Mouse (Mus musculus) heart, adult 2 months (tissue): Measurements from ENCODE around the gene Tbxa2r. TPM values are rescaled to one million over a fixed set of nuclear protein-coding genes. Genes with fewer than 3 reads are reported as not detected.
A peak's percentile ranks its signal among the peaks of the same experiment; 100 is the strongest.

Experiments used
- DNase-seq, 2 experiments: peaks; one replicate each; pipeline ENCODE4 v3.0.0; 2021
- H3K27ac ChIP-seq: fragments of 200-600 bp; 2 replicates; pipeline ENCODE4 v1.8.1; 2022
- H3K27me3 ChIP-seq: fragments of 200-500 bp; 2 replicates; pipeline ENCODE4 v1.6.1; 2012; ENCODE audit warnings: mild to moderate bottlenecking, low read length, inconsistent platforms, mixed read lengths; ENCODE audit not compliant: control insufficient read depth, insufficient read depth
- H3K36me3 ChIP-seq: fragments of 200-500 bp; 2 replicates; pipeline ENCODE4 v1.6.1; 2012; ENCODE audit warnings: low read length, inconsistent platforms; ENCODE audit not compliant: control insufficient read depth, insufficient read depth
- H3K4me1 ChIP-seq: fragments of 200-500 bp; 2 replicates; pipeline ENCODE4 v1.6.1; 2011; ENCODE audit warnings: low read length; ENCODE audit not compliant: control insufficient read depth, insufficient read depth
- H3K4me3 ChIP-seq: fragments of 200-600 bp; 2 replicates; pipeline ENCODE4 v1.8.1; 2022
- H3K79me2 ChIP-seq: fragments of 200-500 bp; replicated peaks from 2 replicates; pipeline ENCODE4 v1.6.1; 2012; ENCODE audit warnings: mild to moderate bottlenecking, inconsistent platforms, low read length, moderate library complexity, mixed read lengths; ENCODE audit not compliant: control insufficient read depth, insufficient read depth
- H3K9ac ChIP-seq: fragments of 200-500 bp; 2 replicates; pipeline ENCODE4 v1.6.1; 2012; ENCODE audit warnings: low read depth, mild to moderate bottlenecking, control low read depth, inconsistent platforms, low read length, mixed read lengths
- CTCF ChIP-seq: fragments of 200-600 bp; IDR thresholded peaks from 2 replicates; pipeline ENCODE4 v1.8.1; 2022; ENCODE audit warnings: antibody characterized with exemption, mild to moderate bottlenecking, moderate library complexity
- EP300 ChIP-seq: fragments of 200-500 bp; IDR thresholded peaks from 2 replicates; pipeline ENCODE4 v1.6.1; 2011; ENCODE audit warnings: low read depth, low read length, control low read depth; ENCODE audit not compliant: insufficient read depth
- POLR2A ChIP-seq: fragments of 200-500 bp; IDR thresholded peaks from 2 replicates; pipeline ENCODE4 v1.6.1; 2011; ENCODE audit warnings: mild to moderate bottlenecking, low read depth, low read length, control low read depth; ENCODE audit not compliant: insufficient read depth
- WGBS: fragments of 180-500 bp; shearing (Covaris S2); methylation state at CpG from one replicate; pipeline ENCODE4 v1.1.7; 2018; 5-methylcytosine and 5-hydroxymethylcytosine counted together
- intact Hi-C: fragments of 180-260 bp; cut with DNase I; formaldehyde crosslinking; loops from one replicate; pipeline ENCODE4 v1.15.1; 2025
- polyA plus RNA-seq: library from polyadenylated mRNA; depleted of rRNA; stranded (reverse); fragments of >200 nt; gene quantifications from 2 replicates; pipeline ENCODE4 v1.2.3, GENCODE M21; 2012
- total RNA-seq, 2 experiments: library from RNA; stranded (reverse); gene quantifications; 2 replicates each; pipeline ENCODE4 v1.2.3; 2021

The Tbxa2r gene
- total and polyA plus RNA-seq, 3 experiments: 3.8 to 7.1 (median 4.1) TPM

DNA sequence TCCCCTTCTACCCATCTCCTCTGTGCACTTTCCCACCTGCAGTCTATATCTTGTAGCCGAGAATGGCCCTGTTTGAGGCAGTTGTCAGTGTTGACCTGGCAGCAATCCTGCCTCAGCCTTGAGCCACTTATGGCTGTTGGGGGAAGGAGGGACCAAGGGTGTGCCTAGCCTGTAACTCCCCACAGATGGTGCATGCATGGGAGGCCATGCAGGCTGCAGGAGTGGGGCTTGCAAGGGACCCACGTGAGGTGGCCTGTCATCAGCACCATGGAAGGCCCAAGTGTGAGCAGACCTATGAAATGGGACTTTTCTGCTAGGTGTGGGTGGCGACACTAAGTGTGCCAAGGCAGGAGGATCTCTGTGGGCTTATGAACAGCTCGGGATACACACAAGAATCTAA, 36.5 kb downstream of the Tbxa2r start:
- 50% methylated on average over 4 of the region's 4 CpGs for WGBS
- Histone ChIP-seq H3K9ac (no peak overlapping the region), H3K27me3 (no peaks in the 10 kb centered on the region), H3K36me3 (no peaks in the 10 kb centered on the region), H3K4me1 (peaks cover 7% of the 10 kb centered on the region), H3K79me2 (no peaks in the 10 kb centered on the region), H3K27ac (no peak overlapping the region), H3K4me3 (no peak overlapping the region)
- no peak for DNase-seq
- TF ChIP-seq POLR2A (no peak), EP300 (no peak), CTCF (no peak)
- intact Hi-C loops: no loop called here

DNA sequence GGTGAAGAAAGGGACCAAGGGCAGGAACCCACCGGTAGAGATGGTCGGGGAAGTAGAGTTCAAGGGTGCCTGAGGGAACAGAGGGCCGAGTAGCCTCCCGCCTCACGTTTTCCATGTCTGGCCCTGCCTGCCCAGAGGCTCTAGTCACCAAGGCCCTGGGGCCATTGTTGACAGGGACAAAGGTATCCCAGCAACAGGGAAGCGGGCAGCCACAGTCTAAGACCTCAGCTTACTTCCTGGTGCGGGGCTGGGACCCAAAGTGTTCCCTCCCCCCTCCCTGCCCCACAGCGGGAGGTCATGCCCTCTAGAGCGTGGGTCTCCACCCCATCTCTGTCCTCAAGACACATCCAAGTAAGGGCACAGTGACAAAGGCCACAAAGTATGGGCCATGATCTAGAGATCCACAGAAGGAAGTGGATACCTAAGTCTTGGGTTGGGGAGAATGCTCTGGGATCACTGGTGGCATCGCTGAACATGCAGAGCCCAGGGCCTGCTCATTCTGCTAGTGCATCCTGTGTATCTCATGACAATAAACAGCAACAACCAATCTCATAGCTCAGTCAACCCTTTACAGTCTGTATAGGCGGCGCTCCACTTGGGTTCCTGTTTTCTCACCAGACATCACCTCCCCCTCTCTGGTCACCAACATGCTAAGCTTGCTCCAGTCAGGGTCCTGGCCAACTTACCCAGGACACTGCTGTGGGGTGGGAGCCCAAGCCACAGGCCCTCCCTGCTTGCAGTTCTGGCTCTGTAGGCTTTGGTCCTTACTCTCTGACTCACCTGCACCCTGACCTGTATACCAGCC, 37.3 kb downstream of the Tbxa2r start, which contains the start of gene 4930404N11Rik:
4930404N11Rik (minus strand) TSS at position 145 of the 805 bp plus-strand sequence.
- TF ChIP-seq EP300 (no peak), POLR2A (no peak), CTCF (no peak)
- intact Hi-C loops: no loop called here
- no peak within 1 kb of the TSS for H3K27ac ChIP-seq

DNA sequence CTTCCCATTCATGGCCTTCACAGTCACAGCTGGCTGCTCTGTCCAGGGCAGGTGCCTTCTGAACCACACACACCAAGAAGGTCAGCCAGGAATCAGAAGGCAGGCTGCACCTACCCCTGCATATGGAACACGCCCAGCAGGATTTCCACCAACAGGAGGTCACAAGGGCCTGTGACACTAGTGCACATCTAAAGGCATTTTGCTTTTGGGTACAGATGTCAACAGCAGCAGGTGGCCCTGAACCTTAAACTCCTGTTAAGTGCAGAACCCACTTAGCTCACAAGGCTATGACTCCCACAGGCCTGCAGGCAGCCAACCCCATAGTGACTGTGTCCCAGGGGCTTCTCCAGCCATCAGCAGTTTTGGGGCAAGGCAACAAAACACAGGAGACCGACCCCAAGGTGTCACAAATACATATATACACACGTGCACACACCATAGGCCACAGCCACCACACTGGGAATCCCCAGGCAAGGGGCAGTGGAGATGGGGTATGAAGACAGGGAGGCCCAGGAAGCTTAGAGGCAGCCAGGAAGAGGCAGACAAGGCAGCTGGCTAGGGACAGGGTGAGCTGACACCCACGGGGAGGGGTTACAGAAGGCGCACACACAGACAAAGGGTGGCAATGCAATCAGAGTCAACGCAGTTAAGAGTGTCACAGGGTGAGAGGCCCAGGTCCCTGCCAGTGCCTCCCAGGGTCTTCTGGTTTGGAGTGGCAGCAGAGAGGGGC, 38.1 kb downstream of the Tbxa2r start:
- no peak overlapping the region for H3K27ac ChIP-seq
- H3K36me3 ChIP-seq: no peaks in the 10 kb centered on the region
- DNase-seq: no peak
- TF ChIP-seq POLR2A: 0 out of 2 replicates have a peak, but pooled peaks have one; percentile 15
- no peak for TF ChIP-seq CTCF
- peak; percentile 7; the same call in 1 of the 2 replicates for TF ChIP-seq EP300
- H3K79me2 ChIP-seq: no peaks in the 10 kb centered on the region
- H3K4me3 ChIP-seq: no peak overlapping the region
- H3K27me3 ChIP-seq: no peaks in the 10 kb centered on the region
- intact Hi-C loops: no loop called here
- peaks cover 7% of the 10 kb centered on the region for H3K4me1 ChIP-seq
- H3K9ac ChIP-seq: no peak overlapping the region
- 74% methylated on average over 6 of the region's 6 CpGs for WGBS

More for the DNA sequence above, 37.3 kb downstream of the Tbxa2r start, which contains the start of gene 4930404N11Rik:
- H3K27me3 ChIP-seq: no peaks in the 10 kb centered on the region
- no peaks in the 10 kb centered on the region for H3K36me3 ChIP-seq
- DNase-seq: peak in 1 of 2 experiments; percentile 30
- H3K4me1 ChIP-seq: peaks cover 7% of the 10 kb centered on the region
- peak within 1 kb of the TSS; percentile 27; the same call in 1 of the 2 replicates for H3K4me3 ChIP-seq
- no peaks in the 10 kb centered on the region for H3K79me2 ChIP-seq
- 48% methylated on average over 12 of the region's 12 CpGs for WGBS
- H3K9ac ChIP-seq: peak within 1 kb of the TSS; percentile 25

DNA sequence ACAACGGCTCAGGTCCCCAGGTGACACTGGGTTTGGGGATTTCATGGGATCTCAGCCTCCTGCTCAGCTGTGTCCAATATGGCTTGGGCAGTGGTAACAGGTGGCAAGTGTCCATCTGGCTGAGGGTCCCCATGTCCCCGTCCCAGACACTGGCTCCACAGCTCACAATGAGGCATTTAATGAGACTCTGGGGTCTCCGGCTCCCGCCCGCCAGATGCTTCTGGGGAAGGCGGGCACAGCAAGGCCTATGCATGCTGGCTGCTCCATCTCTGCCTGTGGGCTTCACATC, 38.6 kb downstream of the Tbxa2r start:
- 93% methylated on average over 6 of the region's 6 CpGs for WGBS
- no peak for DNase-seq
- no peak for TF ChIP-seq CTCF
- TF ChIP-seq EP300: no peak
- H3K9ac ChIP-seq: no peak overlapping the region
- H3K4me3 ChIP-seq: no peak overlapping the region
- no peaks in the 10 kb centered on the region for H3K27me3 ChIP-seq
- H3K36me3 ChIP-seq: no peaks in the 10 kb centered on the region
- intact Hi-C loops: no loop called here
- H3K4me1 ChIP-seq: peaks cover 7% of the 10 kb centered on the region
- H3K79me2 ChIP-seq: no peaks in the 10 kb centered on the region
- no peak overlapping the region for H3K27ac ChIP-seq

DNA sequence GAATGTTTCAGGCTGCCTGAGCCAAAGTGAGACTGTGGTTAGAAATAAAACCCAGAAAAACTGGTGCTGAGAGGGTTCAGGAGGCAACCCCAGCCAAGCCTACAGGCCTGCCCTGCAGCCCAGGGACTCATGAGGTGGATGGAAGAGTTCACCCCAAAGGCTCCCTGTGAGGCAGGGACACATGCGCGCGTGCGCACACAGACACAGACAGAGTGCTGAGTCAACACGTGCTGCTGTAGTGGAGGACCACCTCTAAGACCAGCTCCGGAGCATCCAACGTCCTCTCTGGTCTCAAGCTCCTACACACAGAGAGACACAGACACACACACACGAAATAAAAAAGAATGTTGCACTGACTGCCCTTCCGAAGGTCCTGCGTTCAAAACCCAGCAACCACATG, 46.8 kb downstream of the Tbxa2r start:
- Histone ChIP-seq H3K79me2 (peaks cover 2% of the 10 kb centered on the region), H3K36me3 (no peaks in the 10 kb centered on the region), H3K27me3 (no peaks in the 10 kb centered on the region), H3K4me1 (peaks cover 4% of the 10 kb centered on the region; the same call in 1 of the 2 replicates), H3K27ac (no peak overlapping the region), H3K9ac (no peak overlapping the region), H3K4me3 (no peak overlapping the region)
- 94% methylated on average over 10 of the region's 10 CpGs for WGBS
- intact Hi-C loops: no loop called here
- no peak for TF ChIP-seq CTCF
- no peak for TF ChIP-seq EP300
- TF ChIP-seq POLR2A: no peak
- no peak for DNase-seq
